ENCODE assay signal across 31 mouse cellular contexts in genomic region chr10:58691051-58691450, GRCm38 (mm10). TPM values are rescaled to one million over a fixed set of nuclear protein-coding genes. Genes with fewer than 3 reads are reported as not detected.
"Had no signal": no experiment of that assay in that cellular context is flagged by ENCODE, and none has a peak within 500 bp of the region (broad histone marks: within the 10 kb centered on the region; RNA-seq: fewer than 3 reads in every experiment).

No protein-coding gene starts in this region.

- DNase-seq: kidney, adult 18-20 months; kidney, postnatal 10 days; kidney, postnatal 36 days; layer of hippocampus, postnatal 36 days; liver, postnatal 0 days; lung, embryonic 14.5 days; retina, postnatal 1 day; right cerebral cortex, postnatal 25 days; spleen, adult 18-20 months; thymus, adult 2 months; thymus, postnatal 14 days; thymus, postnatal 4 days had no signal

- H3K4me2 ChIP-seq: lung, embryonic 14.5 days; midbrain, embryonic 12.5 days; midbrain, embryonic 15.5 days; neural tube, embryonic 13.5 days had no signal

- H3K9me3 ChIP-seq: midbrain, embryonic 12.5 days; midbrain, embryonic 15.5 days; neural tube, embryonic 13.5 days had no signal

- H3K9ac ChIP-seq: liver, embryonic 14.5 days; liver, postnatal 0 days; lung, embryonic 14.5 days; midbrain, embryonic 12.5 days; midbrain, embryonic 15.5 days; neural tube, embryonic 13.5 days had no signal

- H3K27me3 ChIP-seq: midbrain, embryonic 12.5 days; midbrain, embryonic 15.5 days; neural tube, embryonic 13.5 days had no signal

- H3K4me1 ChIP-seq: midbrain, embryonic 12.5 days; midbrain, embryonic 15.5 days; neural tube, embryonic 13.5 days had no signal

- H3K36me3 ChIP-seq: midbrain, embryonic 12.5 days; midbrain, embryonic 15.5 days; neural tube, embryonic 13.5 days had no signal

- ATAC-seq: liver, postnatal 0 days; lung, postnatal 0 days; midbrain, embryonic 15.5 days had no signal

- H3K4me3 ChIP-seq: left cerebral cortex, adult 2 months; midbrain, embryonic 12.5 days; midbrain, embryonic 15.5 days; myocyte; neural tube, embryonic 13.5 days had no signal

- H3K27ac ChIP-seq: left cerebral cortex, adult 2 months; liver, embryonic 14.5 days; macrophage; midbrain, embryonic 12.5 days; midbrain, embryonic 15.5 days; neural tube, embryonic 13.5 days had no signal

RNA-seq across cellular contexts. Expression of gene Edar, which starts 15.6 kb away (rescaled TPM):
- total RNA-seq: megakaryocyte, adult 5-6 weeks; neutrophil, adult 5-6 weeks had no signal
- polyA plus RNA-seq: liver, embryonic 14.5 days; macrophage; myocyte had no signal

RNA-seq across cellular contexts. Expression of gene Gm17542, which starts 27.0 kb away (rescaled TPM):
- total RNA-seq: layer of hippocampus, adult 8-10 months; layer of hippocampus, postnatal 10 days; layer of hippocampus, postnatal 36 days; left cerebral cortex, adult 2 months; left cerebral cortex, postnatal 10 days; left cerebral cortex, postnatal 36 days; liver, adult 2 months; megakaryocyte, adult 5-6 weeks; neutrophil, adult 5-6 weeks had no signal
- polyA plus RNA-seq: kidney, embryonic 14.5 days; limb, embryonic 11.5 days; limb, embryonic 14.5 days; liver, adult 2 months; liver, embryonic 14.5 days; liver, postnatal 0 days; lung, embryonic 14.5 days; lung, postnatal 0 days; macrophage; midbrain, embryonic 12.5 days; midbrain, embryonic 15.5 days; myocyte; neural tube, embryonic 13.5 days; stomach, embryonic 16.5 days; thymus, adult 2 months had no signal
